Mouse (Mus musculus): ENCODE measurements around the gene Cachd1.

The Cachd1 gene

DNA sequence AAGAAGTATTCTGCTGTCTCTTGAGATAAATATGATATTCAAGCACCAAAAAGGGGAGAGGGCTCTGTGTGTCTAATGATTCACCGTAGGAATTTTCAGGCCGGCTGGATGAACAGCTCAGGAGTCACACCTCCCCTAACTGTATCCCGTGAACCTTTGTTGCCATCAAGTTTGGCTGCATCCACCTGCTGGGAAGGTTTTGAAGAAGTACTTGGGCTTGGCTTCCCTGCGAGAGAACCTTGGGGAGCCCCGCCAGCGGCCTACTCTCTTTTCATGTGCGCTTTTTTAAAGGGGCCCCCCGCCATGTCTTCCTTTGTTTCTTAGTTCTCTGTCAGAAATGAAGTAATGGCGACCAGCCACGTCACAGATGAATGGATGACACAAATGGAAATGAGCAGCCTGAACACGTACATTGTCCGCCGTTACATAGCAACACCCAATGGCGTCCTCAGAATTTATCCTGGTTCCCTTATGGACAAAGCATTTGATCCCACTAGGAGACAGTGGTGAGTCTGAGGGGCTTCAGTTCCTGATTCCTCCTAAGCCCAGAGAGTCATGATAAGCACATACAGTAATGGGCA lies 198.1 kb downstream of the Cachd1 start:
- in situ Hi-C loops (cut with MboI; ENCODE audit: low sequenced_read_pairs): no loop called here

DNA sequence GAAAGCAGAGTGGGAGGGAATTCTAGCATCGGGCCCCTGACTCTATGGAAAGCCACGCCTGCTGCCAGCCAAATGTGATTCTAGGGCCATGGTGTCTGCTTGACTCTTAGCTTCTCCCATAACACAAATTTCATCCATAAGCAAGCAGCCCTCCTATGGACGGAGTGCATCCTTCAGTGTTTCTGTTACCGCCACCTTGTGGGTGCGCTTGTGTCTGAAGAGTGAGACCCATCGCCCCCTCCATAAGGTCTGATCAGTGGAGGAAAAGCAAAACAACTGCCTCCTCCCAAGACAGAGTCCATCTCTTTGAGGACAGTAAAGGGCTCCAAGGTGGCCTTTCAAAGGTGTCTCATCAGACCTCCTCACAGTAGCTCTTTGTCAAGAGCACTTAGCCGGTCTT lies 201.0 kb downstream of the Cachd1 start:
- in situ Hi-C loops (cut with MboI; ENCODE audit: low sequenced_read_pairs): no loop called here

DNA sequence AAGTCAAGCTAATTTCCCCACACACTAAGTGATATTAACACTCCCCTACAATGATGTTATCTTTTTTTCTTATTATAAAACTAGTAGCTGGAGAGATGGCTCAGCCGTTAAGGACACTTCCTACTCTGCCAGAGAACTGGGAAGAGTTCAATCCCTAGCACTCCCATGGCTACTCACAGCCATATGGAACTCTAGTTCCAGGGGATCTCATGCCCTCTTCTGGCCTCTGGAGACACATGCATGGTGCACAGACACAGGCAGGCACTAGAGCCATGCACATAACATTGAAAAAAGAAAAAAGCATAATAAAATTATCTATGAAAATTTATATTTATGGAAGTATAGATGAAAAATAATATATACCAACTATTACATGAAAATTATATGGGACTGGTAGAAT lies 210.7 kb downstream of the Cachd1 start:
- in situ Hi-C loops (cut with MboI; ENCODE audit: low sequenced_read_pairs): no loop called here

- in situ Hi-C loops (cut with MboI; ENCODE audit: low sequenced_read_pairs): no loop called here
Measured at GRCm38 (mm10) chr4:100988231-100988799, 211.8 kb downstream of the Cachd1 start.

DNA sequence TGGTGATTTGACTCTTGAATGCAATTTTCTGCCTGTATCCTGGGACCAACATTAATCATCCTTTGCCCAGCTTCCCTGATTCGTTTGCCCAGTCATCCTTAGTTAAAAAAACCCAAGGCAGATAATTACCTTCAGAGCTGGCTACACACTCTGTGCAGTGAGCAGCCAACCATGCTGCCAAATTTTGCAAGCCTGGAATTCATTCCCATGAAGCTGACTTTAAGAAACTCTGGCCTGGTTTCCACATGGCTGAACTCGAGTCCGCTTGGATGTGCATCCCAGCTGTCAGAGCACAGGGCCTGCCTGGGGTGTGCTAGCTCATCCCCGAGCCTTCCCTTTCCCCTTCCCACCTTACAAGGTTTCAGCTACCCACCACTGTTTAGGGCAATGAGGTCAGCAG lies 214.5 kb downstream of the Cachd1 start:
- in situ Hi-C loops (cut with MboI; ENCODE audit: low sequenced_read_pairs): no loop called here

DNA sequence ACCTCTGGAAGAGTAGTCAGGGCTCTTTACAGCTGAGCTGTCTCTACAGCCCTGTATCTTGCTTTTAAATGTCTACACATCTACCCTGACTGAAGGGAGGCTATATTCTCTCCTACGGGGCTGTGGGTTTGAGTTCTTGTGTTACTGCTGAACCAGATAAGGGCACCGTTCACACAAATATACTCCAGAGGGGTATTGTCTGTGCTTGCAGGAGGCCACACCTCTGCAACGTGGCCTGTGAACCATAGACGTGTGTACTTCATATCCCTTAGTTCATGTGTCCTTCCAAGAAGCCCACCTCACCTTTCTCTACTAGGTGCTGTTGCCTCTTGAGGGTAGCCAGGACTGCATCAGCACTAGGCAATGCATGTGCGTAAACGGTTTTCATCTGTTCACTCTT lies 215.6 kb downstream of the Cachd1 start:
- in situ Hi-C loops (cut with MboI; ENCODE audit: low sequenced_read_pairs): no loop called here

DNA sequence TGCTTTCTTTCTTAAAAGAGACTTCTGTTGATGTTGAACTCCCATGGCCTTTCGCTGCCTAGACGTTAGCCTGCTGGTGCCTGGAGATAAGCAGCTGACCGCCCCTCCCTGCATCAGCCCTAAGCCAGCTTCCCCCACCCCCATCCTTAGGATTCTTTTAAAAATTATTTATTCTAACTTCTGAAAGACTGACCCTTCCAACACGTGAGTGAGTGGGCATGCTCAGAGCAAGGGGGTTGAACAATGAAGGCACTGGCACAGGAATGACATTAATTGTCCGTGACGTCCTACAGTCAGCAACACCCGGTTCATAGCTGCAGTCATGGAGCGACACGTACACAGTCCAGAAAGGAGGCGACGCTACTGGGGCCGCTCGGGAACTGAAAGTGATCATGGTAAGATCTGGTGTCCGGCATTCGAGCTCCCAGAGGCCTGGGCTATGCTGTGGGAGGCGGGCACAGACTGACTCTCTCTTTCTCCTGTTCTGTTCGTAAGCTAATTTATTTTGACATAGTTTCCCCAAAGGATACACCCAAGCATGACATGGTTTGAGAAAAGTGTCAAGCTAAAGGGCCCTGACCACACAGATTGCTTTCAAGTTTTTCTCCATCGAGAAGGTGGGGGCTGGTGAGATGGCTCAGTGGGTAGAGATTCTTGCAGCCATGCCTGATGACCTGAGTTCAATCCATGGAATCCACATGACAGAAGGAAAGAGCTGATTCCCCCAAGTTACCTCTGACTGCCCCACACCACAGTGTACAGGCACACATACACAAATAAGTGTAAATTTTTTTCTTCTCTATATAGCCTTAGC lies 218.2 kb downstream of the Cachd1 start:
- in situ Hi-C loops (cut with MboI; ENCODE audit: low sequenced_read_pairs): no loop called here

GRCm38 (mm10) chr4:100995617-100996016 lies 219.1 kb downstream of the Cachd1 start:
- in situ Hi-C loops (cut with MboI; ENCODE audit: low sequenced_read_pairs): no loop called here

DNA sequence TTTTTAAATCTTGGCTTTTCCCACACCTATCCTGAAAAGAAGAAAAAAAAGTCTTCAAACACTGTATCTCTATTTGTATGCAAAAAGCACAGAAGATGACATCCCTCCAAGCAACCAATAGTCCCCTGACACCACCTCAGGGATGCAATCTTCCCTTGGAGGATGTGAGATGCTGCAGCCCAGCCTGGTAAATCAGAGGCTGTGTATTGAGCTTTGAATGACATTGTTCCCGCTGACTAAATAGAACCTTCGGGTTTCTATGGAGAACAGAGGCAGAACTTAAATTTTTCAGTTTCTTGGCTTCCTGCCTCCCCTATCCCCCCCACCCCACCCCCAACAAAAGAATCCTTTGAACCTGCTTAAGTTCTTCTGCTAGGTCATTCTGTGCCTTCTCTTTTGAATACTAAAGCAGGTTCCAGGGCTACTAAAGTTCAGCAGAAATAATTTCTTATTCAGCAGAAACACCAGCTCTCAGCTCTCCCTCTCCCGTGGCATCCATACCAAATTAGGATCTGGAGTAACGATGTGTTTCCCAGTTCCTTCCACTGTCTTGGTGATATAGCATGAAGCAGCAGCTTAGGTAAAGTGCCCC lies 219.7 kb downstream of the Cachd1 start:
- in situ Hi-C loops (cut with MboI; ENCODE audit: low sequenced_read_pairs): no loop called here

DNA sequence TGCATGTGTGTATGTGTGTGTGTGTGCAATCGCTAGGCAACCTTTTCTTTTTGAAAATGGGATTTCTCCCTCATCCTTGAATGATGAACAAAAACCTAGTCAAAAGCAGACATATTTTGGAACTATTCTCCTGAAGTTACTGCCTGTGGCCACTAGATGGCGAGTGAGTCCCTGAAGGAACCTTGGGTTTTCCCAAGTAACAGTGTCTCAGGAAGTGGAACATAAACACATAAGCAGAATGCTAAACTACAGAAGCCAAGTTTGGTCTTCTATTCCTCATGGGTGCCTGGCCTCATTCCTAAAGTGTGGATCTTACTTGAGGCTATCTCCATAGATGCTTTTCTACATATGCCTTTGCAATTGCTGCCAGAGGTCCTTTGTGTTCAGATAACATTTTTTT lies 221.7 kb downstream of the Cachd1 start:
- in situ Hi-C loops (cut with MboI; ENCODE audit: low sequenced_read_pairs): no loop called here

DNA sequence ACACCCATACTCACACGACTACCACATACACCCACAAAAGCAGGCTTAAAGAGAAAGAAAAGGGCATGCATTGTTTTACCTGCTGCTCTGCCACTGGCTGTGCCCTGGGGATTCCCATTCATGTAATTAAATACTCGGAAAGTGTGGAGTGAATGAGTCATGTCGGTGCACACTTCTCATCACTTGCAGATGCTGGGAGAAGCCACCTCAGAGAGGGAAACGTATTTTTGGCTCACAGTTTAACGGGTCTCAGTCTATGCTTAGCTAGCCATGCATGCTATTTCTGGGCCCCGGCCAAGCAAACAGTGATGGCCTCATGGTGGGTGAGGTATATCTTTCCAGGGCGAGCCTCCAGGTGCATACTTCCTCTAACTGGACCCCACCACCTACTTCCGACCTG lies 222.4 kb downstream of the Cachd1 start:
- in situ Hi-C loops (cut with MboI; ENCODE audit: low sequenced_read_pairs): no loop called here

- in situ Hi-C loops (cut with MboI; ENCODE audit: low sequenced_read_pairs): no loop called here
Measured at GRCm38 (mm10) chr4:101000622-101001021, 224.1 kb downstream of the Cachd1 start.

DNA sequence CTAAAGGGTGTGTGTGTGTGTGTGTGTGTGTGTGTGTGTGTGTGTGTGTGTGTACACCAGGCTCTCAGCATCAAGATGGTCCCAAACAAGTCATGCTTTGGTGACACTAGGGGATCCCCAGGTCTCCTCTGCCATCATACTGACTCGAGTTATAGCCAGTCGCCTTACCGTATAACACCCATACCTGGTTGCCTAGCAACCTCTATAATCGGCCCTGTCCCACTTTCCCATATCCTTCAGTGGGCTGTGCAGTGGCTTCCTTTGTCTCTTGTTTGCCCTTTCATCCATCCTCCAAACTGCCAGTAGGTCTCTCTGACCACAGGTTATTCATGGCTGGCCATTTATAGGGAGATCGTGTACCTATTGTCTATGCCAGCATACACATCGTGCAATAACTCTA lies 224.6 kb downstream of the Cachd1 start:
- in situ Hi-C loops (cut with MboI; ENCODE audit: low sequenced_read_pairs): no loop called here

GRCm38 (mm10) chr4:101002961-101003360 lies 226.5 kb downstream of the Cachd1 start:
- in situ Hi-C loops (cut with MboI; ENCODE audit: low sequenced_read_pairs): no loop called here

GRCm38 (mm10) chr4:101008362-101008769 lies 231.9 kb downstream of the Cachd1 start:
- in situ Hi-C loops (cut with MboI; ENCODE audit: low sequenced_read_pairs): no loop called here

- in situ Hi-C loops (cut with MboI; ENCODE audit: low sequenced_read_pairs): no loop called here
Measured at GRCm38 (mm10) chr4:101009092-101009491, 232.6 kb downstream of the Cachd1 start.

GRCm38 (mm10) chr4:101017806-101018205 lies 241.3 kb downstream of the Cachd1 start:
- in situ Hi-C loops (cut with MboI; ENCODE audit: low sequenced_read_pairs): no loop called here

DNA sequence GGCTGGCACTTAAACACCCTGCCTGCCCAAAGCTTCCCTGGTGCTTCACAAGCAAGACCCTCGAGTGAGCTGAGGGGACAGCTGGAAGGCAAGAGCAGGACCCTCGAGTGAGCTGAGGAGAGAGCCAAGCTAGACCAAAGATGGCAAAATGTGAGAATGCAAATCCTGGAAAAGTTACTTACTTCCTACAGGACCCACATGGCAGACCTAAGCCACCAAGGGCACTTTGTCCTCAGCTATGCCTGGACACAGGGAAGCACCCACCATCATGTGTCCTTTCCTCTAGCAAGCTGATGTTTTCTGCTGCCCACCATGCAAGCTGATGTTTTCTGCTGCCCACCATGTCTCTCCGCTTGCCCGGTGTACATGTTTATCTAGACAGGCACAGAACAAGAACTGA lies 244.1 kb downstream of the Cachd1 start, which contains the start of gene Gm10577:
Gene Gm10577, minus strand, starts transcription at position 101 of the 400 bp plus-strand sequence.
- in situ Hi-C loops (cut with MboI; ENCODE audit: low sequenced_read_pairs): no loop called here

- in situ Hi-C loops (cut with MboI; ENCODE audit: low sequenced_read_pairs): no loop called here
Measured at GRCm38 (mm10) chr4:101026566-101026965, 250.1 kb downstream of the Cachd1 start.

DNA sequence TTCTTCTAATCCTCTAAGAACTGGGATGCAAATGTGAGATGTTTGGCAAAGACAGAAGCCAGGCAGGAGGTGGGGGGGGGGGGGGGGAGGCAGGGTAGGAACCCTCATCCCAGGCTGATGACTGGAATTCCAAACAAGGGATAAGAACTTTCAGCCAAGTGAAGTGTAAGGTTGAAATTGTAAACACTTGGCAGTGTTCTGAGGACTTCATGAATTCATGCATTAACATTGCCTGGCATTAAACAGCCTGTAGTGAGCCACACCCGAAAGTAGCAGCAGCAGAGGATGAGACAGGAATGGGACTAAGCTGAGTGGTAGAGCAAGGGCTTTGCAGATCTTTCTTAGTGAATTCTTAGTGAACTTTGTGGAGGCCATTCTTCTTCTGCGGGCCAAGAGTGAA lies 250.5 kb downstream of the Cachd1 start:
- in situ Hi-C loops (cut with MboI; ENCODE audit: low sequenced_read_pairs): no loop called here

GRCm38 (mm10) chr4:101027852-101028411 lies 251.5 kb downstream of the Cachd1 start:
- in situ Hi-C loops (cut with MboI; ENCODE audit: low sequenced_read_pairs): no loop called here

All from CH12F3 (cell line).